26 mouse cellular contexts compared by ENCODE assay signal in genomic region chr8:115214870-115215269, GRCm38 (mm10).
DNase-seq lines count a peak whose midpoint lies in the region; ATAC-seq and TF ChIP-seq lines count a peak whose summit lies in the region.
"Had no signal": no experiment of that assay in that cellular context is flagged by ENCODE, and none has a peak within 500 bp of the region (broad histone marks: within the 10 kb centered on the region; RNA-seq: fewer than 3 reads in every experiment).

No protein-coding gene starts in this region.

- no peaks in the 10 kb centered on the region for H3K4me1 ChIP-seq in embryonic facial prominence, embryonic 11.5 days (ENCODE audit: control insufficient read depth, insufficient read depth, low read length)
- H3K4me1 ChIP-seq in embryonic facial prominence, embryonic 10.5 days: peaks cover 34% of the 10 kb centered on the region
- H3K4me1 ChIP-seq in kidney, embryonic 16.5 days (ENCODE audit: insufficient read depth, low read length): no peaks in the 10 kb centered on the region
- H3K4me1 ChIP-seq: midbrain, embryonic 15.5 days had no signal

- no peak overlapping the region for H3K9ac ChIP-seq in embryonic facial prominence, embryonic 11.5 days (replicated peaks; ENCODE audit: low read length)
- H3K9ac ChIP-seq in kidney, embryonic 16.5 days (replicated peaks; ENCODE audit: low read length): no peak overlapping the region
- H3K9ac ChIP-seq: embryonic facial prominence, embryonic 15.5 days; hindbrain, embryonic 14.5 days; limb, embryonic 15.5 days; liver, embryonic 14.5 days; midbrain, embryonic 15.5 days; neural tube, embryonic 13.5 days had no signal

- H3K27ac ChIP-seq in embryonic facial prominence, embryonic 11.5 days (replicated peaks; ENCODE audit: low read depth, low read length): no peak overlapping the region
- H3K27ac ChIP-seq in embryonic facial prominence, embryonic 10.5 days (replicated peaks): no peak overlapping the region
- no peak overlapping the region for H3K27ac ChIP-seq in kidney, embryonic 16.5 days (ENCODE audit: low read length)
- H3K27ac ChIP-seq: embryonic facial prominence, embryonic 15.5 days; hindbrain, embryonic 14.5 days; left cerebral cortex, adult 2 months; limb, embryonic 15.5 days; liver, embryonic 14.5 days; midbrain, embryonic 15.5 days; neural tube, embryonic 13.5 days had no signal

- H3K4me2 ChIP-seq in embryonic facial prominence, embryonic 11.5 days (ENCODE audit: low read depth, low read length): no peak overlapping the region
- no peak overlapping the region for H3K4me2 ChIP-seq in kidney, embryonic 16.5 days (replicated peaks; ENCODE audit: low read depth, low read length)
- H3K4me2 ChIP-seq: embryonic facial prominence, embryonic 15.5 days; hindbrain, embryonic 14.5 days; limb, embryonic 15.5 days; midbrain, embryonic 15.5 days; neural tube, embryonic 13.5 days had no signal

- H3K27me3 ChIP-seq in embryonic facial prominence, embryonic 11.5 days (ENCODE audit: control insufficient read depth, insufficient read depth, low read length): no peaks in the 10 kb centered on the region
- peaks cover 10% of the 10 kb centered on the region; the same call in 1 of the 2 replicates for H3K27me3 ChIP-seq in embryonic facial prominence, embryonic 10.5 days (replicated peaks; ENCODE audit: low read depth, poor library complexity, severe bottlenecking)
- 0 out of 2 replicates have a peak, but pooled peaks cover 2% of the 10 kb centered on the region for H3K27me3 ChIP-seq in kidney, embryonic 16.5 days (ENCODE audit: insufficient read depth, low read length)
- H3K27me3 ChIP-seq: midbrain, embryonic 15.5 days had no signal

- no peaks in the 10 kb centered on the region for H3K9me3 ChIP-seq in embryonic facial prominence, embryonic 11.5 days (replicated peaks; ENCODE audit: control insufficient read depth, low read length)
- no peaks in the 10 kb centered on the region for H3K9me3 ChIP-seq in embryonic facial prominence, embryonic 10.5 days
- no peaks in the 10 kb centered on the region for H3K9me3 ChIP-seq in kidney, embryonic 16.5 days (ENCODE audit: low read length)
- H3K9me3 ChIP-seq: embryonic facial prominence, embryonic 15.5 days; limb, embryonic 15.5 days; midbrain, embryonic 15.5 days; neural tube, embryonic 13.5 days had no signal

- WGBS in embryonic facial prominence, embryonic 11.5 days: 62% methylated on average over 17 of the region's 17 CpGs
- WGBS in embryonic facial prominence, embryonic 10.5 days: 68% methylated on average over 17 of the region's 17 CpGs
- WGBS in kidney, embryonic 16.5 days: 72% methylated on average over 17 of the region's 17 CpGs

- TF ChIP-seq CTCF in brain, embryonic 14.5 days (IDR thresholded peaks at IDR 0.05; ENCODE audit: borderline replicate concordance, extremely low read depth, insufficient read depth, insufficient read length): no peak

- no peak for ATAC-seq in embryonic facial prominence, embryonic 11.5 days (replicated peaks; ENCODE audit: insufficient number of reproducible peaks, low FRiP score, low TSS enrichment, low read depth)
- no peak for ATAC-seq in kidney, embryonic 16.5 days (ENCODE audit: low FRiP score, low TSS enrichment)
- ATAC-seq: forebrain, embryonic 16.5 days; midbrain, embryonic 15.5 days had no signal

- no peaks in the 10 kb centered on the region for H3K36me3 ChIP-seq in embryonic facial prominence, embryonic 11.5 days (replicated peaks; ENCODE audit: control insufficient read depth, insufficient read depth, low read depth, low read length)
- no peaks in the 10 kb centered on the region for H3K36me3 ChIP-seq in embryonic facial prominence, embryonic 10.5 days (replicated peaks)
- H3K36me3 ChIP-seq in kidney, embryonic 16.5 days (ENCODE audit: insufficient read depth, low read length): no peaks in the 10 kb centered on the region
- H3K36me3 ChIP-seq: embryonic facial prominence, embryonic 15.5 days; limb, embryonic 15.5 days; midbrain, embryonic 15.5 days; neural tube, embryonic 13.5 days had no signal

- DNase-seq in embryonic facial prominence, embryonic 11.5 days (ENCODE audit: low spot score): peak; percentile 58
- DNase-seq in embryonic facial prominence, embryonic 10.5 days (ENCODE audit: low spot score): no peak
- peak; percentile 5 to 43 for DNase-seq in kidney, postnatal 25 days
- DNase-seq in brain, embryonic 14.5 days (ENCODE audit: low read depth): peak; percentile 57
- peak; percentile 47 for DNase-seq in mesoderm, embryonic 11.5 days (ENCODE audit: low read depth, low spot score)
- DNase-seq in urinary bladder, postnatal 4 days (ENCODE audit: low spot score in 2 of 2): no peak
- DNase-seq: adrenal gland, postnatal 10 days; cerebellum, adult 9-10 months; gastrocnemius, postnatal 14 days; heart, adult 18-20 months; heart, postnatal 36 days; layer of hippocampus, adult 9-11 months; lung, postnatal 4 days; retina, postnatal 1 day; right cerebral cortex, postnatal 25 days; spleen, adult 18-20 months; thymus, postnatal 25 days had no signal

- H3K4me3 ChIP-seq in embryonic facial prominence, embryonic 11.5 days (ENCODE audit: low read depth, low read length): no peak overlapping the region
- no peak overlapping the region for H3K4me3 ChIP-seq in embryonic facial prominence, embryonic 10.5 days
- H3K4me3 ChIP-seq in kidney, embryonic 16.5 days (ENCODE audit: low read length): no peak overlapping the region
- H3K4me3 ChIP-seq: embryonic facial prominence, embryonic 15.5 days; left cerebral cortex, adult 2 months; limb, embryonic 15.5 days; midbrain, embryonic 15.5 days; neural tube, embryonic 13.5 days had no signal

- no peak for TF ChIP-seq POLR2A in brain, embryonic 14.5 days (IDR thresholded peaks at IDR 0.05; ENCODE audit: borderline replicate concordance, extremely low read depth, insufficient read depth, insufficient read length, poor library complexity, severe bottlenecking)

Comparison
In these comparisons a context has a peak if more than half of its experiments do, and no peak if none do; other contexts are left out.
1. DNase-seq: peak in embryonic facial prominence, embryonic 11.5 days (single experiment), kidney, postnatal 25 days (2 of 2), brain, embryonic 14.5 days (single experiment) and mesoderm, embryonic 11.5 days (single experiment); none in embryonic facial prominence, embryonic 10.5 days (single experiment) and urinary bladder, postnatal 4 days (0 of 2).